ENCODE assay signal across 9 mouse cellular contexts in genomic region chr2:171676083-171676482, GRCm38 (mm10).
A peak's percentile ranks its signal among the peaks of the same experiment; 100 is the strongest.
DNase-seq lines count a peak whose midpoint lies in the region; ATAC-seq and TF ChIP-seq lines count a peak whose summit lies in the region.
"Had no signal": no experiment of that assay in that cellular context is flagged by ENCODE, and none has a peak within 500 bp of the region (broad histone marks: within the 10 kb centered on the region; RNA-seq: fewer than 3 reads in every experiment).

No protein-coding gene starts in this region.

- TF ChIP-seq POLR2A in kidney, adult 2 months (IDR thresholded peaks at IDR 0.05; ENCODE audit: low read depth, low read length) = no peak
- no peak for TF ChIP-seq POLR2A in brain, embryonic 14.5 days (IDR thresholded peaks at IDR 0.05; ENCODE audit: borderline replicate concordance, extremely low read depth, insufficient read depth, insufficient read length, poor library complexity, severe bottlenecking)

- DNase-seq in kidney, postnatal 10 days = peak; percentile 13
- DNase-seq in kidney, adult 2 months = no peak
- peak; percentile 63 for DNase-seq in brain, embryonic 14.5 days (ENCODE audit: low read depth)
- DNase-seq in cerebellum, postnatal 10 days = no peak
- DNase-seq in urinary bladder, postnatal 10 days (ENCODE audit: low spot score) = no peak

- WGBS in forebrain, embryonic 16.5 days = 69% methylated on average over 8 of the region's 8 CpGs
- 60% methylated on average over 8 of the region's 8 CpGs for WGBS in forebrain, embryonic 15.5 days
- 43% methylated on average over 8 of the region's 8 CpGs for WGBS in kidney, adult 2 months
- 32% methylated on average over 8 of the region's 8 CpGs for WGBS in intestine, embryonic 15.5 days

- no peaks in the 10 kb centered on the region; the same call in 1 of the 2 replicates for H3K9me3 ChIP-seq in forebrain, embryonic 16.5 days (ENCODE audit: control insufficient read depth, low read length)
- no peaks in the 10 kb centered on the region for H3K9me3 ChIP-seq in forebrain, embryonic 15.5 days
- no peaks in the 10 kb centered on the region for H3K9me3 ChIP-seq in intestine, embryonic 15.5 days

- H3K4me3 ChIP-seq in forebrain, embryonic 16.5 days (replicated peaks; ENCODE audit: low read length) = no peak overlapping the region
- H3K4me3 ChIP-seq in forebrain, embryonic 15.5 days = no peak overlapping the region
- H3K4me3 ChIP-seq in kidney, adult 2 months (ENCODE audit: insufficient read depth, low read depth, low read length) = no peak overlapping the region
- no peak overlapping the region for H3K4me3 ChIP-seq in intestine, embryonic 15.5 days (replicated peaks)

- no peak overlapping the region for H3K9ac ChIP-seq in forebrain, embryonic 16.5 days (replicated peaks; ENCODE audit: low read depth, low read length)
- H3K9ac ChIP-seq in forebrain, embryonic 15.5 days (replicated peaks) = no peak overlapping the region
- no peak overlapping the region for H3K9ac ChIP-seq in intestine, embryonic 15.5 days

- no peak for TF ChIP-seq CTCF in kidney, adult 2 months (conservative IDR thresholded peaks at IDR 0.05; ENCODE audit: insufficient read depth, insufficient read length, low read depth, low read length)
- no peak for TF ChIP-seq CTCF in brain, embryonic 14.5 days (IDR thresholded peaks at IDR 0.05; ENCODE audit: borderline replicate concordance, extremely low read depth, insufficient read depth, insufficient read length)

- no peak overlapping the region for H3K27ac ChIP-seq in forebrain, embryonic 16.5 days (ENCODE audit: low read length)
- no peak overlapping the region for H3K27ac ChIP-seq in forebrain, embryonic 15.5 days (replicated peaks)
- H3K27ac ChIP-seq in kidney, adult 2 months (ENCODE audit: insufficient read depth, low read depth, low read length) = no peak overlapping the region
- H3K27ac ChIP-seq in intestine, embryonic 15.5 days = no peak overlapping the region

- H3K4me2 ChIP-seq in forebrain, embryonic 16.5 days (ENCODE audit: low read length) = no peak overlapping the region
- H3K4me2 ChIP-seq in forebrain, embryonic 15.5 days (replicated peaks) = no peak overlapping the region
- H3K4me2 ChIP-seq in intestine, embryonic 15.5 days (replicated peaks) = no peak overlapping the region

- H3K27me3 ChIP-seq in forebrain, embryonic 16.5 days (replicated peaks; ENCODE audit: control insufficient read depth, insufficient read depth, low read length) = no peaks in the 10 kb centered on the region
- H3K27me3 ChIP-seq in forebrain, embryonic 15.5 days = no peaks in the 10 kb centered on the region
- H3K27me3 ChIP-seq in kidney, adult 2 months (replicated peaks; ENCODE audit: control insufficient read depth, insufficient read depth, low read length) = no peaks in the 10 kb centered on the region
- no peaks in the 10 kb centered on the region for H3K27me3 ChIP-seq in intestine, embryonic 15.5 days (replicated peaks)
- H3K27me3 ChIP-seq: Patski had no signal

- H3K4me1 ChIP-seq in forebrain, embryonic 16.5 days (replicated peaks; ENCODE audit: control insufficient read depth, insufficient read depth, low read length) = no peaks in the 10 kb centered on the region
- no peaks in the 10 kb centered on the region for H3K4me1 ChIP-seq in forebrain, embryonic 15.5 days
- no peaks in the 10 kb centered on the region for H3K4me1 ChIP-seq in kidney, adult 2 months (ENCODE audit: control insufficient read depth, insufficient read depth, low read length)
- H3K4me1 ChIP-seq in intestine, embryonic 15.5 days (replicated peaks) = peaks cover 5% of the 10 kb centered on the region; the same call in 1 of the 2 replicates

- peak; percentile 59; the same call in 1 of the 2 replicates for ATAC-seq in forebrain, embryonic 16.5 days
- ATAC-seq in forebrain, embryonic 15.5 days (replicated peaks) = no peak
- ATAC-seq in intestine, embryonic 15.5 days = peak; percentile 63; the same call in 1 of the 2 replicates
- ATAC-seq: Patski had no signal

- H3K36me3 ChIP-seq in forebrain, embryonic 16.5 days (ENCODE audit: control insufficient read depth, insufficient read depth) = no peaks in the 10 kb centered on the region
- no peaks in the 10 kb centered on the region for H3K36me3 ChIP-seq in forebrain, embryonic 15.5 days
- no peaks in the 10 kb centered on the region for H3K36me3 ChIP-seq in kidney, adult 2 months (ENCODE audit: control insufficient read depth, insufficient read depth, low read length)
- H3K36me3 ChIP-seq in intestine, embryonic 15.5 days = no peaks in the 10 kb centered on the region

Comparison
In these comparisons a context has a peak if more than half of its experiments do, and no peak if none do; other contexts are left out.
1. DNase-seq: peak in kidney, postnatal 10 days (single experiment) and brain, embryonic 14.5 days (single experiment); none in kidney, adult 2 months (single experiment), cerebellum, postnatal 10 days (0 of 2) and urinary bladder, postnatal 10 days (single experiment).